Mouse (Mus musculus) heart, postnatal 0 days (tissue): ENCODE data around the gene Cep85l.

Experiments
- CTCF ChIP-seq: IDR thresholded peaks from 2 replicates; pipeline ENCODE4 v1.5.1; 2016; ENCODE audit warnings: antibody characterized with exemption, control low read depth, low read depth
- EP300 ChIP-seq: IDR thresholded peaks from 2 replicates; pipeline ENCODE4 v1.6.1; 2016; ENCODE audit warnings: antibody characterized with exemption, low read depth

GRCm38 (mm10) chr10:53426524-53426923, 46.8 kb upstream of the Cep85l start:
- TF ChIP-seq CTCF: no peak
- no peak for TF ChIP-seq EP300
